Mouse (Mus musculus) brain, adult 10 weeks (tissue): ENCODE results near the gene Ubr7. TPM values are rescaled to one million over a fixed set of nuclear protein-coding genes. Genes with fewer than 3 reads are reported as not detected.

Experiments
- polyA plus RNA-seq: library from polyadenylated mRNA; stranded (reverse); fragments of 350-450 nt; fragmentation: Illumina TruSeq; extraction: RNeasy Lipid Tissue Mini Kit (QIAGEN cat#74804); gene quantifications from one replicate; pipeline ENCODE4 v1.2.3, GENCODE M21; 2015; ENCODE audit warnings: low read depth, low replicate concordance

Ubr7 gene
- polyA plus RNA-seq: 38.4 TPM

GRCm38 (mm10) chr12:102757689-102758402, at the start of gene Ubr7, which contains the start of the genes Gm28051 and Gon7:
Ubr7 (plus strand) TSS chr12:102757967.
Gm28051 (minus strand) TSS chr12:102757765.
Gon7 (minus strand) TSS chr12:102757803.

GRCm38 (mm10) chr12:102743589-102744574, 13.9 kb upstream of the Ubr7 start, which contains the start of the genes Moap1 and Tmem251:
Moap1 (minus strand) TSS chr12:102743661.
Tmem251 (plus strand) TSS chr12:102743762.

GRCm38 (mm10) chr12:102758403-102758756, 613 bp downstream of the Ubr7 start, which contains the start of gene Gm20604:
Gm20604 (minus strand) TSS chr12:102758672.

Other genes starting within 250 kb of the Ubr7 start
- 191 TPM for gene Chga, start 203.0 kb upstream of the Ubr7 start, polyA plus RNA-seq
- 45.3 TPM for gene Itpk1, start 53.0 kb upstream of the Ubr7 start, polyA plus RNA-seq
- 40.9 TPM for gene Moap1, start 14.3 kb upstream of the Ubr7 start, polyA plus RNA-seq
- 5.4 TPM for gene Tmem251, start 14.2 kb upstream of the Ubr7 start, polyA plus RNA-seq
- gene Gm28051, start 202 bp upstream of the Ubr7 start, polyA plus RNA-seq: not detected
- 17.1 TPM for gene Gon7, start 164 bp upstream of the Ubr7 start, polyA plus RNA-seq
- gene Gm20604, start 705 bp downstream of the Ubr7 start, polyA plus RNA-seq: 28.7 TPM
- 9.7 TPM for gene Btbd7, start 120.5 kb downstream of the Ubr7 start, polyA plus RNA-seq
- gene Cox8c, start 141.3 kb downstream of the Ubr7 start, polyA plus RNA-seq: not detected
- 21.9 TPM for gene Unc79, start 190.9 kb downstream of the Ubr7 start, polyA plus RNA-seq